Mouse (Mus musculus): ENCODE data around the gene Prss53.
A peak's percentile ranks its signal among the peaks of the same experiment; 100 is the strongest.

DNA sequence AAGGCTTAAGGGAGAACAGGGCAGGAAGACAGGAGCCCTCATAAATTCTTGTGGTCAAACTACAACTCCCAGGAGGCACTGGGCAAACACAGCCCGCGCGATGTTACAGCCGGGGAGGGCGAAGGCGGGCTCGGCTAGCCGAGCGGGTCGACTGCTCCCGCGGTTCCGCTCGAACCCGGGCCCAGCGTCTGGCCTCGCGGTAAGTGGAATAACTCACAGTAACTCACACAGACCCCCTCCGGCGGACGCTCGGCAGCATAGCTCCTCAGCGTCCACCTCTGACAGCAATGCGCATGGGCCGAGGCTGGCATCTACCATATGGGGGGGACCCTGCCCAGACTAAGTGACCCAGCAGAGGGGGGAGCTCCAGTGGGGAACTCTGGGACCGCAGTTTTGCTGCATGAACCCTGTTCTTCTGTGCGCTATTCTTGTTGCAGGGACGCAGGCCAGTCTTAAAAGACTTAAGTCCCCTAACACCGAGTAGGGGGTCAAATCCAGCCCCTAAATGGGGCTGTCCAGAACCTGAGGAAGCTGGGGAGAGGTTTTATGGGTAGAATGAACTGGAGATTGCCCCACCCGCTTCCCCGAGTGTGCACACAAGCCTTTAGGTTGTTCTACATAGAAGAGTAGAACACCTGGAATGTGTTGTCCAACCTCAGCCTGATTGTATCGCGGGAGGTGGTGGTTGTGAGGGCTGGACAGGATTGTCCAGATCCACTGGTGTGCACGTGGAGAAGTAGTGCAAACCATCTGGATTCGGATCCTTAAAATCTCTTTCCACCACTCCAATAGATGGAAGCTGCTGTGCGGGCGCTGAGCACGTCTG, 13.4 kb upstream of the Prss53 start, which contains the start of gene Bckdk:
- TF ChIP-seq CTCF (IDR thresholded peaks at IDR 0.05) (peak; percentile 31; the same call in 1 of the 2 replicates), EP300 (IDR thresholded peaks at IDR 0.05) (no peak)
